Mouse (Mus musculus) stomach, embryonic 16.5 days (tissue): ENCODE results near the gene Hes7. TPM values are rescaled to one million over a fixed set of nuclear protein-coding genes. Genes with fewer than 3 reads are reported as not detected.

Source experiments
- ATAC-seq: fragments of 200-750 bp; cut with Nextera tagmentation; 2 replicates; pipeline ENCODE4 v1.8.0; 2017; ENCODE audit warnings: moderate number of reproducible peaks, moderate TSS enrichment; ENCODE audit not compliant: insufficient read depth, low FRiP score
- H3K27ac ChIP-seq: fragments of 300-500 bp; sonication (generic); 2 replicates; pipeline ENCODE4 v1.5.1; 2014; ENCODE audit warnings: low read length
- H3K27me3 ChIP-seq: fragments of 300-500 bp; sonication (generic); 2 replicates; pipeline ENCODE4 v1.6.1; 2014; ENCODE audit warnings: low read length, control low read depth, mixed read lengths; ENCODE audit not compliant: control insufficient read depth, insufficient read depth
- H3K36me3 ChIP-seq: fragments of 300-500 bp; sonication (generic); 2 replicates; pipeline ENCODE4 v1.6.1; 2014; ENCODE audit warnings: low read length; ENCODE audit not compliant: control insufficient read depth, insufficient read depth
- H3K4me1 ChIP-seq: fragments of 300-500 bp; sonication (generic); 2 replicates; pipeline ENCODE4 v1.6.1; 2014; ENCODE audit warnings: low read length, control low read depth, mixed read lengths; ENCODE audit not compliant: control insufficient read depth, insufficient read depth
- H3K4me2 ChIP-seq: fragments of 300-500 bp; sonication (generic); 2 replicates; pipeline ENCODE4 v1.6.1; 2014; ENCODE audit warnings: low read depth, low read length, mixed read lengths
- H3K4me3 ChIP-seq: fragments of 300-500 bp; sonication (generic); replicated peaks from 2 replicates; pipeline ENCODE4 v1.5.1; 2014; ENCODE audit warnings: mild to moderate bottlenecking, low read length
- H3K9ac ChIP-seq: fragments of 300-500 bp; sonication (generic); 2 replicates; pipeline ENCODE4 v1.6.1; 2014; ENCODE audit warnings: low read length
- H3K9me3 ChIP-seq: fragments of 300-500 bp; sonication (generic); replicated peaks from 2 replicates; pipeline ENCODE4 v1.6.1; 2016; ENCODE audit warnings: low read length, control low read depth; ENCODE audit not compliant: control insufficient read depth
- WGBS: fragments of 180-500 bp; shearing (Covaris S2); extraction: QIAGEN DNeasy Blood & Tissue Kit; methylation state at CpG from one replicate; pipeline ENCODE4 v1.1.7; 2014; 5-methylcytosine and 5-hydroxymethylcytosine counted together
- polyA plus RNA-seq: library from polyadenylated mRNA; unstranded; fragments of >200 nt; fragmentation: Nextera tagmentation; extraction: Ambion mirVana; gene quantifications from 2 replicates; pipeline ENCODE4 v1.2.1, GENCODE M21; 2015

The Hes7 gene
- polyA plus RNA-seq, 1 experiment from 2014 or later: 0.40 TPM

- H3K27me3 ChIP-seq: no peaks in the 10 kb centered on the region
- 52% methylated on average over 6 of the region's 6 CpGs for WGBS
- H3K9ac ChIP-seq: no peak overlapping the region
Measured at GRCm38 (mm10) chr11:69086390-69086789, 33.8 kb upstream of the Hes7 start.

GRCm38 (mm10) chr11:69087082-69087481, 33.1 kb upstream of the Hes7 start:
- H3K4me3 ChIP-seq: no peak overlapping the region
- ATAC-seq: peak; percentile 55; the same call in 1 of the 2 replicates
- no peaks in the 10 kb centered on the region for H3K27me3 ChIP-seq
- peaks cover 27% of the 10 kb centered on the region for H3K4me1 ChIP-seq
- H3K36me3 ChIP-seq: no peaks in the 10 kb centered on the region
- peak overlapping the region; percentile 27; the same call in 1 of the 2 replicates for H3K9ac ChIP-seq
- peak overlapping the region; percentile 95 for H3K27ac ChIP-seq
- H3K9me3 ChIP-seq: no peaks in the 10 kb centered on the region
- WGBS: 27% methylated on average over 4 of the region's 4 CpGs
- H3K4me2 ChIP-seq: no peak overlapping the region

More at GRCm38 (mm10) chr11:69086390-69086789, 33.8 kb upstream of the Hes7 start:
- Histone ChIP-seq H3K4me2 (no peak overlapping the region), H3K4me1 (peaks cover 27% of the 10 kb centered on the region), H3K9me3 (no peaks in the 10 kb centered on the region), H3K36me3 (no peaks in the 10 kb centered on the region), H3K27ac (peak overlapping the region; percentile 95), H3K4me3 (no peak overlapping the region)
- no peak for ATAC-seq

DNA sequence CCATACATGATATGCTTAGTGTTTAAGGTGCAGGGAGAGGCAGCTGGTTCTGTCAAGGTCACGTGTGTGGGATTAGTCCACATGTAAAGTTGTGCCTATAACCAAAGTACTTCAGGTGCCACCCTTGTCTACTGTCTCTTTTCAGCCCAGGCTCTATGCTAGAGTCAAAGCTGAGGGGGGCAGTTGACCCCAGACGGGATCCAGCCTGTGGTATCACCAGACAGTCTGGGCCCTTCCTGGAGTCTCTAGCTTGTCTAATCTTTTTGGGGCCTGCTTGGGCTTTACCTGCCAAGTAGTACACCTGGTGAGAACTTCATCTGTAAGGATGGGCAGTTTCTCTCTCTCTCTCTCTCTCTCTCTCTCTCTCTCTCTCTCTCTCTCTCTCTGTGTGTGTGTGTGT, 32.6 kb upstream of the Hes7 start:
- 61% methylated on average over 2 of the region's 2 CpGs for WGBS
- no peaks in the 10 kb centered on the region for H3K9me3 ChIP-seq
- no peaks in the 10 kb centered on the region for H3K27me3 ChIP-seq
- peak overlapping the region; percentile 95 for H3K27ac ChIP-seq
- no peak overlapping the region; the same call in 1 of the 2 replicates for H3K4me2 ChIP-seq
- H3K4me3 ChIP-seq: no peak overlapping the region
- ATAC-seq: no peak
- peaks cover 27% of the 10 kb centered on the region for H3K4me1 ChIP-seq
- no peak overlapping the region for H3K9ac ChIP-seq
- peaks cover 2% of the 10 kb centered on the region; the same call in 1 of the 2 replicates for H3K36me3 ChIP-seq

DNA sequence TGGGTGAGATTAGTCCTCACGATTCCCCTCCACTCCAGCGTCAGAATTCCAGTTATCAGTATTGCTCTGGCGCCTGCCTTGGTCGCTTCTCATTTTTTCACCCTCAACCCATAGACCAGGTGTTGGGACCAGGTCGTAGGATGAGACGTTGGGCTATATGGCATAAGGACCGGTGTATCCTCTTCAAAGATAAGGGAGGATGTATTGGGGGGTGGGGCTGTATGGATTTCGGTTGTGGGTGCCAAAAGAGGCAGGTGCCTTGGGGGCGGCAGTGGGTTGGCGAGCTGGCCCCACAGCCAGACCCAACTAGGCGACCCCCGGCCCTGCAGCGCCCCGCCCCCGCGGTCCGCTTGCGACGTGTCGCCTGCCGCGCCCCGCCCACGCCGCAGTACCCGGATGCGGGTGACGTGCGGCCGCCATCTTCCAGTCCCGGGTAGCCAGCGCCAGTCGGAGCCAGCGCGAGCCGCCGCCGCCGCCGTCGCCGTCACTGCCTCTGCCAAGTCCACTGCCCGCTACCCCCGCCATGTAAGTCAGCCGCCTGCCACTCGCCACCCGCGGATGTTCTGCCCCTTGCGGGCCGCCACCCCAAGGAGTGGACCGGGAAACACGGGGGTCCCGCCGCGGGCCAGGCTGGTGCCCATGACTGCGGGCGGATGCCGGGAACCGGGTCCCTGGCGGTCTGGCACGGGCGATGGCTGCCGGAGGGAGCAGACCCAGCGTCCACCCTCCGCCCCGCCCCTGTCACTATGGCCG, 31.9 kb upstream of the Hes7 start, which contains the start of gene Vamp2:
Vamp2 (plus strand) TSS at position 388 of the 753 bp plus-strand sequence.
- peaks cover 4% of the 10 kb centered on the region; the same call in 1 of the 2 replicates for H3K36me3 ChIP-seq
- H3K27me3 ChIP-seq: no peaks in the 10 kb centered on the region
- WGBS: under 1% methylated on average over 61 of the region's 67 CpGs
- no peaks in the 10 kb centered on the region for H3K9me3 ChIP-seq
- peaks cover 30% of the 10 kb centered on the region for H3K4me1 ChIP-seq
- H3K4me2 ChIP-seq: peak within 1 kb of the TSS; percentile 87
- H3K27ac ChIP-seq: peak within 1 kb of the TSS; percentile 95
- peak; percentile 80; the same call in 1 of the 2 replicates for ATAC-seq
- H3K9ac ChIP-seq: peak within 1 kb of the TSS; percentile 97
- peak within 1 kb of the TSS; percentile 73 for H3K4me3 ChIP-seq

DNA sequence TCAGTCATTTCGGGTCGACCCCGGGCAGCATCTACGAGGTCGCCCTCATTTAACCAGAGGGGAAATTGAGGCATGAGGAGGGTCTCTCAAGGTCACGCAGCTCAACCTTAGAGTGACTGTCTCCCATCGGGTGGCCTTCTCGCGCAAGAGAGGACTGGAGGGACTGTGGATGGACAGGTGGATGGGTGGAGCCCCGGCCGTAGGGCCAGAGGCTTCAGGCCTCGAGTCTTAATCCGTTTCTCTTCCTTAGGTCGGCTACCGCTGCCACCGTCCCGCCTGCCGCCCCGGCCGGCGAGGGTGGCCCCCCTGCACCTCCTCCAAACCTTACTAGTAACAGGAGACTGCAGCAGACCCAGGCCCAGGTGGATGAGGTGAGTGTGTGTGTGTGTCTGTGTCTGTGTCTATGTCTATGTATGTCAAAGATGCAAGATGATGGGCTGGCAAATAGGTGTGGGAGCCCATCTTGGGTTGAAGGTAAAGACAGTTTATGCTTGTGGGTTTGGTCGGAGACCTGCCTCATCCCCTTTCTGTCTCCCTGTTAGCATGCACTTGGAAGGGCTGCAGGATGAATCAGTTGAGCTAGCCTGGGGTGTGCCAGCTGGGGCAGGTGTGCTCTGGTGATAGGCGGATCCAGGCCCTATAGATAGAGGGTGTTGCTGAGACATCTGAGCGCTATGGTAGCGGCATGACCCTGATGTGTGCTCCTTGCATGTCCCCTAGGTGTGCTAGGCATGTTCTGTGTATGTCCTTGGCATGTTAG, 31.2 kb upstream of the Hes7 start:
- Histone ChIP-seq H3K36me3 (peaks cover 4% of the 10 kb centered on the region; the same call in 1 of the 2 replicates), H3K4me3 (peak overlapping the region; percentile 73), H3K9ac (peak overlapping the region; percentile 97), H3K9me3 (no peaks in the 10 kb centered on the region), H3K27me3 (no peaks in the 10 kb centered on the region), H3K4me1 (peaks cover 30% of the 10 kb centered on the region), H3K4me2 (peak overlapping the region; percentile 87), H3K27ac (peak overlapping the region; percentile 95)
- 9% methylated on average over 25 of the region's 25 CpGs for WGBS
- peak; percentile 15; the same call in 1 of the 2 replicates for ATAC-seq

DNA sequence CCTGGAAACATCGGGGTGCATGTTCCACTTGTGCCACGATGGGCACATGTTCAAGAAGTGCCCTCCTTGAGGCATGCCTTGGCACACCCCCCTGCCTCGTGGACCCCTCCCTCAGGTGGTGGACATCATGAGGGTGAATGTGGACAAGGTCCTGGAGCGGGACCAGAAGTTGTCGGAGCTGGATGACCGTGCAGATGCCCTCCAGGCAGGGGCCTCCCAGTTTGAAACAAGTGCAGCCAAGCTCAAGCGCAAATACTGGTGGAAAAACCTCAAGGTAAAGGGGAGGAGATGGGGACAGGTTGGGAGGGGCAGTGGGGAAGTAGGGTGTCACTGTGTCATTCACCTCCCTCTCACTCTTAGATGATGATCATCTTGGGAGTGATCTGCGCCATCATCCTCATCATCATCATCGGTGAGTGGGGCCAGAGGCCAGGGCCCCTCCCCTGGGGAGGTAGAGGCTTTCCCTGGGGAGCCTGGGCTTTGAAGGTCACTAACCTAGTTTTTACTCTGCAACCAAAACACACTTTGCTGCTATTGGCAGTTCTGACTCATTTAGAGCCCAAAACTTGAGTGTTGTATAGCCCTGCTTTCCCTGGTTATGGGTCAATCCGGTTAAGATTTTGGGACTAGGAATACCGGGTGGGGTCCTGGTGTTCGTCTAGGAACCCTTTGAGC, 30.5 kb upstream of the Hes7 start:
- H3K27ac ChIP-seq: peak overlapping the region; percentile 95; the same call in 1 of the 2 replicates
- 85% methylated on average over 12 of the region's 12 CpGs for WGBS
- H3K4me1 ChIP-seq: peaks cover 34% of the 10 kb centered on the region

DNA sequence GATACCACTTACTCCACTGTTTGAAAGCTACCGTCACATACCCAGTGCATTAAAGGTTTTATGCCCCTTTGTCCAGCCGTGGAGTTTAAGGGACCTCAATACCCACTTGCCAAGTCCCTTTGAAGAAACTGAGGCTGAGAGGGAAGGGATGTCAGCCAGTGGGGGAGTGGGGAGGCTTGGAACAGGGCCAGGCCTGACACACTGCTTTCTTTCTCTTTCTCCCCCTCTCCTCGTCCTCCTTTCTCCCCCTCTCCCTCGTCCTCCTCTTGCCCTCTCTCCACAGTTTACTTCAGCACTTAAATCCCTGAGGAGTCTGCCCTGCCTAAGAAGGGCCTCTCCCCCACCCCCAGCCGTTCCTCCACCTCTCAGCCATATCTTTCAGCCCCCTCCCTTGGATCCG, 29.8 kb upstream of the Hes7 start:
- Histone ChIP-seq H3K9me3 (no peaks in the 10 kb centered on the region), H3K4me3 (peak overlapping the region; percentile 73; the same call in 1 of the 2 replicates), H3K4me1 (peaks cover 34% of the 10 kb centered on the region), H3K27ac (0 out of 2 replicates have a peak overlapping the region, but pooled peaks have one; percentile 2), H3K36me3 (peaks cover 4% of the 10 kb centered on the region; the same call in 1 of the 2 replicates), H3K9ac (peak overlapping the region; percentile 97; the same call in 1 of the 2 replicates), H3K4me2 (peak overlapping the region; percentile 87), H3K27me3 (no peaks in the 10 kb centered on the region)
- WGBS: 53% methylated on average over 6 of the region's 6 CpGs
- ATAC-seq: no peak

More for the DNA sequence above, 30.5 kb upstream of the Hes7 start:
- Histone ChIP-seq H3K27me3 (no peaks in the 10 kb centered on the region), H3K36me3 (peaks cover 4% of the 10 kb centered on the region; the same call in 1 of the 2 replicates), H3K4me3 (peak overlapping the region; percentile 73), H3K4me2 (peak overlapping the region; percentile 87), H3K9ac (peak overlapping the region; percentile 97), H3K9me3 (no peaks in the 10 kb centered on the region)
- ATAC-seq: no peak

- Histone ChIP-seq H3K4me3 (no peak overlapping the region), H3K27me3 (no peaks in the 10 kb centered on the region), H3K9me3 (no peaks in the 10 kb centered on the region), H3K36me3 (peaks cover 4% of the 10 kb centered on the region; the same call in 1 of the 2 replicates), H3K27ac (no peak overlapping the region), H3K9ac (no peak overlapping the region), H3K4me2 (no peak overlapping the region), H3K4me1 (peaks cover 29% of the 10 kb centered on the region)
- WGBS: 62% methylated on average over 7 of the region's 7 CpGs
- no peak for ATAC-seq
Measured at GRCm38 (mm10) chr11:69091566-69092385, 28.4 kb upstream of the Hes7 start.
